8 mouse cellular contexts compared by ENCODE assay signal in the genomic region with DNA sequence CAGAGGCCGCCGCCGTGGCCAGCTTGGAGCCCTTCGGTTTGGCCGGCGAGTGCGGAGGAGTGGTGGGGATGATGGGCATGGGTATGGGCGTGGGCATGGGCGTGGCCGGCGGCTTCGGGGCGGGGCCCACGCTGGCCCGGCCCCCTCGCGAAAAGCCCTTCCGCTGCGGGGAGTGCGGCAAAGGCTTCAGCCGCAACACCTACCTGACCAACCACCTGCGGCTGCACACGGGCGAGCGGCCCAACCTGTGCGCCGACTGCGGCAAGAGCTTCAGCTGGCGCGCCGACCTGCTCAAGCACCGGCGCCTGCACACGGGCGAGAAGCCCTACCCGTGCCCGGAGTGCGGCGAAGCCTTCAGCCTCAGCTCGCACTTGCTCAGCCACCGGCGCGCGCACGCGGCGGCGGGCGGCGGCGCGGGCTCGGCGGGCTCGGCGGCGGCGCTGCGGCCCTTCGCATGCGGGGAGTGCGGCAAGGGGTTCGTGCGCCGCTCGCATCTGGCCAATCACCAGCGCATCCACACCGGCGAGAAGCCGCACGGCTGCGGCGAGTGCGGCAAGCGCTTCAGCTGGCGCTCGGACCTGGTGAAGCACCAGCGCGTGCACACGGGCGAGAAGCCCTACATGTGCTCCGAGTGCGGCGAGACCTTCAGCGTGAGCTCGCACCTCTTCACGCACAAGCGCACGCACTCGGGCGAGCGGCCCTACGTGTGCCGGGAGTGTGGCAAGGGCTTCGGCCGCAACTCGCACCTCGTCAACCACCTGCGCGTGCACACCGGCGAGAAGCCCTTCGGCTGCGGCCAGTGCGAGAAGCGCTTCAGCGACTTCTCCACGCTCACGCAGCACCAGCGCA. TPM values are rescaled to one million over a fixed set of nuclear protein-coding genes. Genes with fewer than 3 reads are reported as not detected.
DNase-seq lines count a peak whose midpoint lies in the region; ATAC-seq and TF ChIP-seq lines count a peak whose summit lies in the region.

No protein-coding gene starts in this region.

- 0 out of 2 replicates have a peak overlapping the region, but pooled peaks have one; percentile 49 for H3K27ac ChIP-seq in gastrocnemius, adult 2 months

- intact Hi-C loops in gastrocnemius, adult 2 months (cut with DNase I) = loop anchor here (5.0 kb wide), 1 partner anchor 66 kb away; no protein-coding TSS in a partner anchor
- intact Hi-C loops in left cerebral cortex, postnatal 14 days (cut with DNase I) = loop anchor here (2.0 kb wide), 1 partner anchor 45 kb away; a partner anchor contains a TSS

- H3K4me3 ChIP-seq in gastrocnemius, adult 2 months = peak overlapping the region; percentile 87

- peak; percentile 87 for ATAC-seq in megakaryocyte-erythroid progenitor cell, adult 5-6 weeks (replicated peaks; ENCODE audit: low FRiP score, low TSS enrichment, poor library complexity, severe bottlenecking)

- TF ChIP-seq CTCF in gastrocnemius, adult 2 months (IDR thresholded peaks at IDR 0.05) = no peak

- DNase-seq in adrenal gland, adult (ENCODE audit: inconsistent age in 2 of 2, low spot score in 1 of 2) = peak; percentile 88 to 96
- DNase-seq in cerebellum, postnatal 4 days (ENCODE audit: low spot score in 2 of 2) = peak; percentile 57 to 84
- DNase-seq in gastrocnemius, adult 2 months = peak; percentile 89
- peak; percentile 69 for DNase-seq in induced T-regulatory cell, adult 2 months (ENCODE audit: low read depth)
- DNase-seq in left cerebral cortex, postnatal 14 days (ENCODE audit: low spot score in 2 of 2) = peak; percentile 69 to 75
- peak; percentile 74 for DNase-seq in right cerebral cortex, postnatal 4 days
- DNase-seq in MN1 (ENCODE audit: low spot score) = no peak

RNA-seq across cellular contexts. Expression of a gene that starts 29.1 kb away (rescaled TPM):
- total RNA-seq in gastrocnemius, adult 2 months (2021) = not detected
- total RNA-seq in left cerebral cortex, postnatal 14 days (2021) = not detected
- total RNA-seq in megakaryocyte-erythroid progenitor cell, adult 5-6 weeks (2014; fragmentation: Nextera tagmentation) = not detected in 2 replicates
- total RNA-seq in megakaryocyte-erythroid progenitor cell, adult 5-6 weeks (2017) = not detected in 2 replicates

RNA-seq across cellular contexts. Expression of a gene that starts 45.6 kb away (rescaled TPM):
- total RNA-seq in gastrocnemius, adult 2 months (2021) = 1 to 10 TPM; 1.1 to 1.6 TPM
- total RNA-seq in left cerebral cortex, postnatal 14 days (2021) = 10 to 100 TPM; 37.7 to 40.4 TPM
- total RNA-seq in megakaryocyte-erythroid progenitor cell, adult 5-6 weeks (2014; fragmentation: Nextera tagmentation) = not detected in 2 replicates
- total RNA-seq in megakaryocyte-erythroid progenitor cell, adult 5-6 weeks (2017) = 0.19 TPM in 1 of 2 replicates, not detected in the other

Comparison
In these comparisons a context has a peak if more than half of its experiments do, and no peak if none do; other contexts are left out.
1. RNA of a gene that starts 45.6 kb away (total RNA-seq): 37.7 to 40.4 TPM in left cerebral cortex, postnatal 14 days; 1.1 to 1.6 TPM in gastrocnemius, adult 2 months and 0.19 TPM in megakaryocyte-erythroid progenitor cell, adult 5-6 weeks; every median in the first group is over 10 times any median in the second.